Mouse (Mus musculus): ENCODE data around the gene Epop. TPM values are rescaled to one million over a fixed set of nuclear protein-coding genes. Genes with fewer than 3 reads are reported as not detected.

The Epop gene
- total RNA-seq, 2 experiments from 2014 or later = 4.9 to 5.8 TPM

GRCm38 (mm10) chr11:97628568-97629518 lies 659 bp downstream of the Epop start:
- peak; percentile 29 for DNase-seq

DNA sequence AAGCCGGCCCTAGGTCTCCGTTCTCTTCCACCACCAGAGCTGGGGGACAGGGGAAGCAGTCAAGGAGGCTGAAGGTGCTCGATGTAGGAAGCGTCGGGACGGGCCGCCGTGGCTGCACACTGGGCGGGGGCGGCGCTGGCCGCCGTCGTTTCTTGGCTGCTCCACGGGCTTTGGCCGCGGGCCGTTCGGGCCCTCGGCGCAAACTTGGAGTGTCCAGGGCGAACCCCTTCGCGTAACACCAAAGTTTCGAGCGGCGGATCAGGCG lies 1.3 kb downstream of the Epop start:
- DNase-seq = peak in 1 of 2 experiments; percentile 5

DNA sequence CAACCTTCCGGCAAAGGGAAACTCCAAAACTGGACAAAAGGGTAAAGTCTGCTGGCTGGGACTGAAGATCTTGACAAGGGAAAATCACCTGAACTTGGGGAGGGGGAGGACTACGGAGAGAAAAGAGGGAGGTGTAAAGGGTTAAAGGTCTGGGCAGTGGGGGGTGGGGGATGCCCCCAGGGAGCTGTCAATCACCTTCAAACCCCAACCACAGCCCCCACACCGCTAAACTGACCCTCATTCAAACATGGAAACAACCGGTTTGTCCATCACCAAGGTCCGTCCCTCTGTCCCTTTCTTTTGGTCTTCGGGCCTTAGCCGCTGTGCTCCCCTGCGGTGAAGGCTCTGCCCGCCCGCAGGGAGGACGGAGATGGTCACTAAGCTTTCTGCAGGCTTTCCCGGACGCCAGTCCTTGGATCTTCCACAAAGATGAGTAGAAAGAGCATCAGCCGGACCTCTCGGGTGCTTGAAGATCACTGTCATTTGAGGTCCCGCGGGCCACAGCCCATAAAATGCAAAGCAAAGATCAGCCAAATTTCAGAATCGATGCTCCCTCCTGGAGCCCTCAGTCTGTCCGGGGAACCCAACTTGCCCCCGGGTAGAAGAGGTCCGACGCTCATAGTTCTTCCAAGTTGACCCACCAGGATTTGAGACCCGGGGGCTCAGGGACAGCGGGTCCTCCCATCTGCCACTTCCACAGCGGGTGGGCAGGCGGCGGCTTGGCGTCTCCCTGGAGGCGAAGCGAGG lies 1.8 kb downstream of the Epop start:
- no peak for DNase-seq

DNA sequence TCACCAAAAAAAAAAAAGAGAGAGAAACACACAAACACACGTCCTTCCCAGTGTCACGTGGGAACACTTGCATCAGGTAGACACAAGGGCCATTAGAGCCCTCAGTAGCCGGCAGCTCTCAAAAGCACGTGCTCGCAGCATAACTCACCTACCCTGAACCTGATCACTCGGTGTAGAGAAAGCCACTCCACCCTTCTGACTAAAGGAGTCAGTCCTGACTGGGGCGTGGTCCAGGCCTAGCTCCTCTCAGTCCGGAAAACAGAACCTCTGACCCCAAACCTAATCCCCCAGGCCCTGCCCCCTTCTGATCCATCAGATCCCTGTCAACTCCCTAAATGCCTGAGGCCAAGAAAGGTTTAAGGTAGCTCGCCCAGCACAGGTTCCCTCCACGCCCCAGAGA lies 2.7 kb downstream of the Epop start:
- DNase-seq = no peak

GRCm38 (mm10) chr11:97626431-97626830 lies 3.1 kb downstream of the Epop start:
- no peak for DNase-seq

GRCm38 (mm10) chr11:97625551-97625950 lies 4.0 kb downstream of the Epop start:
- DNase-seq = no peak

DNA sequence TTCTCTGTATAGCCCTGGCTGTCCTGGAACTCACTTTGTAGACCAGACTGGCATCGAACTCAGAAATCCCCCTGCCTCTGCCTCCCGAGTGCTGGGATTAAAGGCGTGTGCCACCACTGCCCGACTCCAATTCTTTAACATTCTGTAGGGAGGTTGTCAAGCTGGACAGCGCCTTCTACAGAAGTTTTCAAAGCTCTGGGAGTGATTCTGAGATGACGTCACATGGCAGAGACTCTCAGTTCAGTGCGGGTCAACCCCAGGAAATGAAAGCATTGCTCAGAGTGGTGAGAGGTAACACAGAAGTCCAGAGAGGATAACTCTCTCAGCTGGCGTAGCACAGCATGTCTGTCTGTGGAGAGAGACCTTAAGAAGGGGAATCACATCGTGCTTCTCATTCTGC lies 6.3 kb downstream of the Epop start:
- DNase-seq = no peak

GRCm38 (mm10) chr11:97622440-97622839 lies 7.1 kb downstream of the Epop start:
- peak; percentile 64 to 68 for DNase-seq

GRCm38 (mm10) chr11:97619391-97619795 lies 10.1 kb downstream of the Epop start:
- DNase-seq = peak; percentile 83 to 90

DNA sequence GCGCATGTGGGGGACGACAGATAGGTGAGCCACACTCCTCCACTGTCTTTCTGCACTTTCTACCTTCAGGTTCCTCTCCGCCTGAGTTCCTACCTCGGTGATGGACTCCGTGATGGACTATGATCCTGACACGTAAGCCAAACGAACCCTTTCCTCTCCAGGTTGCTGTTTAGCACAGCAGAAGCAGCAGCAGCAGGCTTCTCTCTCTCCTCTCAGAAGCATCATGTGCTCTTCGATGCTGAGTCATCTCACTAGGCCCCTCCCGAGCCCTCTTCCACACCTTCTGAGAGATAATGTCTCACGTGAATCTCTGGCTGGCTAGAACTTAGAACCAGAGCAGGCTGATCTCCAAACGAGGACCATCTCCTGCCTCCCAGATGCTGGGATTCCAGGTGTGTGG lies 11.1 kb downstream of the Epop start:
- no peak for DNase-seq

- DNase-seq = no peak
Measured at GRCm38 (mm10) chr11:97615276-97615675, 14.2 kb downstream of the Epop start.

- no peak for DNase-seq
Measured at GRCm38 (mm10) chr11:97611076-97611475, 18.4 kb downstream of the Epop start.

DNA sequence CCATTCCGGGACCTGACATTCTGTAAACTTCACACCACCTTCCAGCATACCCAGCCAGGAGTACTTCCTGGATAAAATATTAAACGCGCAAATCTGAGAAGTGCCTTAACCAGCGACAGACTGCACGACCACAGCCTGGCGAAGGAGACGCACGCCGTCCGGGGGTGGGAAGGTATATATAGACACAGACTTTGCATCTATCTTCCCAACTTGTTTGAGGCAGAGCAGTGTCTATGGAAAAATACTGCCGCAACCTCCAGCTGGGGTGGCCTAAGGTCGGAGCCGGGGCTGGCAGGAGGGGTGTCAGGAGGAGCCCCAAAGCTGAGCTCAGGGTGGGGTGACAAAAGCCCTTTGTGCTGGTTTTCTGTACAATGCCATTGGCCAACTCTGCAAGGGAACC lies 19.8 kb downstream of the Epop start:
- DNase-seq = no peak

GRCm38 (mm10) chr11:97608933-97609332 lies 20.6 kb downstream of the Epop start:
- DNase-seq = no peak

DNA sequence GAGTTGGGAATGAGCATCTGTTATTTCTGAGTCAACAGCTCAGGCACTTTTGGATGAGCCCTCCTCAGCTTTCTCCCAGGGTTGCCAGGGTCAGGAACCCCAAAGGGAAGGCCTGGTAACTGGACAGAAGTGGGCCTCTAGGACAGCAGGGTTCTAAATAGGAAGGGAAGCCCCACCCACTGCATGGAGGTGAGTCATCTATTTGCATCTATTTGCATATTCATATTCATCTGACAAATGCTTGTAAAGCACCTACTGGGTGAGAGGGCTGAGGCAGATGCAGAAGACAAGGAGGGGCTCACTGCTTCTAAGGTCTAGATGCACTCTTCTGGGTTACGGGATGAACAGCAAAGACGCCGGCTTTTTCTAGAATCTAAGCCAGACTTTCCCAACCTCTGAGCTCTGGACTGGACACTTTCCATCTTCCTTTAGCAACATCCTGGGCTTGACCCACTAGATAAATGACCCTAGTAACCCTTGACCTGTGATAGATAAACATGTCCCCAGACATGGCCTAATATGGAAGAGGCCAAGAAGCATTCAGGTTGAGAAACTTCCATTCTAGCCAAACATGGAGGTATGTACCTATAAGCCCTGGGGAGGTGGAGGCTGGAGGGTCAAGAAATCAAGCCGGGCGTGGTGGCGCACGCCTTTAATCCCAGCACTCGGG lies 22.3 kb downstream of the Epop start:
- DNase-seq = no peak

DNA sequence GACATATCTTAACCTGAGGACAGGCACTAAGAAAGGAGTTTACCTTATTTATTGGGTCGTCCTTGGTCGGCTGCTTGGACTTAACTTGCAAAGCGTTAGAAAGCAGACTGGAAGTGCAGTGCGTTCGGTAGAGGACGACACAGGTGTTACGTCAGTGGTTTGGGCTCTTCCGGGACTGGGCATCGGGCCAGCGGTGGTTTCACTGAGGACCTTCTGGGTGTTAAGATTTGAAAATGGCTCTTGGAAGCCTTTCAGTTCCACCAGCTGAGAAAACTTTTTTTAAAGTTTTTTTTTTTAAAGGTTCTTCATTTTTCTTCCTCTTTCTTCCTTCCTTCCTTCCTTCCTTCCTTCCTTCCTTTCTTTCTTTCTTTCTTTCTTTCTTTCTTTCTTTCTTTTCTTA lies 25.6 kb downstream of the Epop start:
- peak; percentile 79 to 83 for DNase-seq

DNA sequence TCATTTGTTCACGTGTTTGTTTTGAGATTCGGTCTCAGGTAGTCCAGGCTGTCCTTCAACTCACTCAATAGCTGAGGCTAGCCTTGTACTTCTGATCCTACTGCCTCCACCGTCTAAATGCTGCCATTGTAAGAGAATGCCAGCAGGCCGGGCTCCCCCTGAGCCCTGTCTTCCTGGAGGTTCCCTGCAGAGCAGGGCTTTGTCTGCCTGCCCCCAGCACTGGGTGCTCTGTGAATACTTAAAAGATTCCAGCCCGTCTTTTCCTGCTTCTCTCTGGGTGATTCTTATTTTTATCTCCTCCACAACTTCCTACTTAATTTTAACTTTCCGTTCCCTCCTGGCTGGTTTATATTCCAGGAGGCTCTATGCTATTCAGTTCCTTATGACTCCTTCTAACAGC lies 27.3 kb downstream of the Epop start:
- DNase-seq = no peak

GRCm38 (mm10) chr11:97599104-97599503 lies 30.4 kb downstream of the Epop start:
- DNase-seq = no peak

GRCm38 (mm10) chr11:97597945-97598691 lies 31.4 kb downstream of the Epop start:
- no peak for DNase-seq

DNA sequence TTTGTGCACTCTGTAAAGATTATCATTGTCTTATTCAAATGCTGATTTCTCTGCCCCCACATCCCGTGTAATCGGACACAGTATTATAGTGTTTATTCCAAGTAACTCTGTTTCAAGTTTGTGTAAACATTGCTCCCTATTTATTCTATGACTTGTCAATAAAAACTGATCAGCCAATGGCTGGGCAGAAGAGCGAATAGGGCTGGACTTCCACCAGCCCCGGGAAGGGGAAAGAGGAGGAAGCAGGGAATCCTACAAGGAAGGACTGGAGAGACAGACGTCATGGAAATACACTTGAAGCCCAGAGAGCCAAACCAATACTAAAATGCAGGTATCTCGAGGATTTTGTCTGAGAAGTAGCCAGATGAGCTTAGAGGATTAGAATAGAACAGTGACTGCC lies 35.4 kb downstream of the Epop start:
- DNase-seq = no peak

- DNase-seq = no peak
Measured at GRCm38 (mm10) chr11:97591910-97592309, 37.6 kb downstream of the Epop start.

Measured in adrenal gland, postnatal 36 days (tissue).